Mouse (Mus musculus) gastrocnemius, adult 2 months (tissue): ENCODE measurements around the gene Adcy7. TPM values are rescaled to one million over a fixed set of nuclear protein-coding genes. Genes with fewer than 3 reads are reported as not detected.
A peak's percentile ranks its signal among the peaks of the same experiment; 100 is the strongest.

ENCODE experiments used
- DNase-seq: peaks from one replicate; pipeline ENCODE4 v3.0.0; 2022
- H3K27ac ChIP-seq: fragments of 200-600 bp; 2 replicates; pipeline ENCODE4 v1.8.1; 2022; ENCODE audit warnings: mild to moderate bottlenecking
- H3K4me3 ChIP-seq: fragments of 200-600 bp; 2 replicates; pipeline ENCODE4 v1.8.1; 2022; ENCODE audit warnings: mild to moderate bottlenecking, moderate library complexity
- CTCF ChIP-seq: fragments of 200-600 bp; IDR thresholded peaks from 2 replicates; pipeline ENCODE4 v1.8.1; 2022; ENCODE audit warnings: antibody characterized with exemption, mild to moderate bottlenecking, moderate library complexity
- intact Hi-C: fragments of 180-260 bp; cut with DNase I; formaldehyde crosslinking; loops from one replicate; pipeline ENCODE4 v1.15.1; 2025
- long read RNA-seq, 2 experiments: library from polyadenylated mRNA; stranded (forward); transcript quantifications; one replicate each; pipeline ENCODE4 v2.0.0; 2021
- total RNA-seq, 2 experiments: library from RNA; stranded (reverse); gene quantifications; 2 replicates each; pipeline ENCODE4 v1.2.3; 2021

Adcy7 gene
- total RNA-seq = 1 to 10 TPM; 3.4 to 6.6 TPM
- long read RNA-seq, experiment 1, full-length matches to known transcripts = 7 of 12 reads
- long read RNA-seq, experiment 1, partial matches to known transcripts = 2 of 12 reads
- long read RNA-seq, experiment 1, other reads (novel, unspliced or antisense) = 3 of 12 reads
- long read RNA-seq, experiment 2 = 0 reads

DNA sequence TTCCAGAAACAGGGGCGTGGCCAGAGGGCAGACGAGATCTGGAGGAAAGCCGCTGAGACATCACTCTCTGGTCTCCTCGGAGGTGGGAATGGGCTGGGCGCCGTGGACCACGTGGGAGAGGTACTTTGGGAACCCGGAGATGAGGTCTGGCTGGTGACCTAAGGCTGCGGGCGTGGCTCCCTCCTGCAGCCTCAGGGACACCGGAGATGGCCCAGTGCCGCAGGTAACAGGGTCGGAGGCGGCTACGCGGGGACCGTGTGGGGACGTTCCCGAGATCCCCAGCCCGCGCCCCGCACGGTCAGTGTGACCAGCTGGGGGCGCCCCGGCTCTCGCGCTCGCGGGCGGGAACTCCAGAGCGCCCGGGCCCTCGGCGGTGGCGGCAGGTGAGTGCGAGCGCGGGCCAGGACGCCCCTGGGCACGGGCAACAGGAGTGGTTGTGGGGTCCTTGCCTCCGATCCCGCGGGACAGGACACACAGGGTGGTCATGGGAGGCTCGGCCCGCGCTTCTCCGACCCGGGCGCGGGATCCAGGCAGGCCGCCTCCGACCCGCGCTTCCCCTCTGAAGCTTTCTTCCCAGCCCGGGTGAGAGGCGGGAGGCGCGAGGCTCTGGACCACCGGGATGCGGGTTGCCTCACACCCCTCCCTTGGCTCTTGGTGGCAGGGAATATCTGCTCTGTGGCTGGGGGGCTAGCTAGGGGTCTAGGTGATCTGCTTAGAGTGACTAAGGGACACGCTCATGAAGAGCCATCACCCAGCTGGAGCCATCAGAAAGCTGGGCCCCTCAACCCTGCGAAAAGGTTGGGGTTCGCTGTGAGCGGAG, at the start of gene Adcy7:
Gene Adcy7 (plus strand): TSS at position 173 of the 820 bp plus-strand sequence.
- peak; percentile 83 for DNase-seq
- Histone ChIP-seq H3K27ac (peak within 1 kb of the TSS; percentile 81), H3K4me3 (peak within 1 kb of the TSS; percentile 79)
- intact Hi-C loops = loop anchor here (5.0 kb wide), 1 partner anchor 40 kb away; no protein-coding TSS in a partner anchor
- TF ChIP-seq CTCF = peak; percentile 83

DNA sequence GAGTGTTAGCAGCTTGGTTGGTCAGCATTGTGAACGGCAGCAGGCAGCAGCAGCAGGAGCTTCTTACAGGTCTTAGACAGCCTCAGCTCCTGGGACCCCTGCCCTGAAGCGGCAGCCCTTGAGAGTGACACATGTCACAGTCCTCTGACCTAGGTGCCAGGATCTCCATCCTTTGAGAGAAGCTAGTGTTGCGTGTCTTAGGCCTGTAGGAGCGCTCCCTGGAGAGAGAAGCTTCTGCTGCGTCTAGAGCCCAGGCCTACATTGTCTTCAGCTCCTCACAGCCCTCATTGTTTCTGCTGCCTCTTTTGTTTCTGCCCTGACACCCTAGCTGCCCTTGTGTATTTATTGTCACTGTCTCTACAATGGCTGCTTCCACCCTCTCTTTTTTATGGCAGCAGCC, 46.8 kb upstream of the Adcy7 start:
- H3K4me3 ChIP-seq = no peak overlapping the region
- H3K27ac ChIP-seq = no peak overlapping the region
- DNase-seq = no peak
- no peak for TF ChIP-seq CTCF
- intact Hi-C loops = no loop called here

DNA sequence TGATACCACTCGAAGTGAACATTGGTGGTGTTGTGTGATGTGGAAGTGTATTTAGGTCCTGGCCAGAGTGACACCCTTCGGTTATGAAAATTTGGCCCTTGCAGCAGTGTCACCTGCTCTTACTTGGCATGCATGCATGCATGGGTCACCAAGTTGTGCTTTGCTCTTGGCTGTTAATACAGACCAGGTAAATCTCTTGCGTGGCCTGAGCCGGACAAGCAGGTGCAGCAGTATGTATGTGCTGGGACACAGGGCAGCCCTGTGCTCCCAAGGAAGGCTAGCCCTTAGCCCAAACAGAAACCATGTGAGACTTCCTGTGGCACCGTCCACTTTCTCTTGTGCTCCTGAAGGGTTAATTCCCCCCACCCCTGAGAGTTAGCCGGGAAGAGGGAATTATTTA, 44.4 kb upstream of the Adcy7 start:
- TF ChIP-seq CTCF = no peak
- intact Hi-C loops = no loop called here
- H3K4me3 ChIP-seq = peak overlapping the region; percentile 15; the same call in 1 of the 2 replicates
- no peak for DNase-seq
- peak overlapping the region; percentile 41; the same call in 1 of the 2 replicates for H3K27ac ChIP-seq

DNA sequence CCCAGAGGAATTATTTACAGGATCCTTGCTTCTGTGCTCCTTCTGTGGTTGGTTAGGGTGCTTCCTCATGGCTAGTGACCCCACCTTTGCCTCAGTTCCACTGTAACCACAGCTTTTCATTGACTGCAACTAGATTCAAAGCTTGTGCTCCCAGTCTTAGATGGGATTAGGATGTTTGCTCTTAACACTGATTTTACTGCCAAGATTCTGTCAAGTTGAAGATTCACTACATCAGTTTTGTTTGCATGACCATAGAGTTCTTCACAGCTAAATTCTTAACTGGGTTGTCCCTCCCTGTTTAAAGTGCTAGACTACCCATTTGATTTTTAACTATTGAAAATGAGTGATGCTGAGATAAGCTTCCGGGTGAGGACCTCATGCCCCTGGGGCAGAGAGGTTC, 43.9 kb upstream of the Adcy7 start:
- TF ChIP-seq CTCF = no peak
- peak overlapping the region; percentile 15; the same call in 1 of the 2 replicates for H3K4me3 ChIP-seq
- intact Hi-C loops = no loop called here
- DNase-seq = no peak
- peak overlapping the region; percentile 41; the same call in 1 of the 2 replicates for H3K27ac ChIP-seq

DNA sequence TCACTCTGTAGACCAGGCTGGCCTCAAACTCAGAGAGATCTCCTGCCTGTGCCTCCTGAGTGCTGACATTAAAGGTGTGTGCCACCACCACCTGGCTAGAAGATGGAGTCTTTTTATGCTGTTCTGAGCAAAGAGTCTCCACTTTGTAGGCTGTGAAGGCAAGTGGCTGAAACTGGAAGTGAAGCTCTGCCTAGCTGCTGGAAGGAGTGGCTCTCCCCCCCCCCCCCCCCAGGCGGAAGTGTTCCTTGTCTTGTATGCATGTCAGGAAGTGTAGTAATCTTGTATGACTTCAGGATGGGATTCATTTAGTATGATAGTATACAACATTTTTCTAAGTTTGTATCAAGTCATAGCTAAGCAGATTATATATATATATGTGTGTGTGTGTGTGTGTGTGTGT, 43.4 kb upstream of the Adcy7 start:
- TF ChIP-seq CTCF = no peak
- DNase-seq = no peak
- peak overlapping the region; percentile 41; the same call in 1 of the 2 replicates for H3K27ac ChIP-seq
- H3K4me3 ChIP-seq = no peak overlapping the region
- intact Hi-C loops = no loop called here

DNA sequence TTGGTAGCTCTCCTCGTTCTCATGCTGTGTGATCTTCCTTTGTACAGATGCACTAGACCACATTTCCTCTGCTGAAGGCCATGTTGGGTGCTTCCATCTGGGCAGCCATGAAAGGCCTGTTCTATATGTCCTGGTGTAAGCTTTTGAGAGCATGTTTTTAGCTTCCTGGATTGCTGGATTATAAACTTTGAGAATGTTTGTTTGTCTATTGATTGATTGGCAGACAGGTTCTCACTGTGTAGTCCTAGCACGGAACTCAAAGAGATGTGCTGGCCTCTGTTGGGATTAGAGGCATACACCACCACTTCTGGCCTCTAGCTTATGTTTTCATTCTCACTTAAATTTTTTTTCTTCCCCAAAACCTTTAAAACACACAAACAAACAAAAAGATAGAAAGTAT, 35.5 kb upstream of the Adcy7 start:
- DNase-seq = no peak
- Histone ChIP-seq H3K4me3 (no peak overlapping the region; the same call in 1 of the 2 replicates), H3K27ac (peak overlapping the region; percentile 83)
- intact Hi-C loops = no loop called here
- no peak for TF ChIP-seq CTCF

DNA sequence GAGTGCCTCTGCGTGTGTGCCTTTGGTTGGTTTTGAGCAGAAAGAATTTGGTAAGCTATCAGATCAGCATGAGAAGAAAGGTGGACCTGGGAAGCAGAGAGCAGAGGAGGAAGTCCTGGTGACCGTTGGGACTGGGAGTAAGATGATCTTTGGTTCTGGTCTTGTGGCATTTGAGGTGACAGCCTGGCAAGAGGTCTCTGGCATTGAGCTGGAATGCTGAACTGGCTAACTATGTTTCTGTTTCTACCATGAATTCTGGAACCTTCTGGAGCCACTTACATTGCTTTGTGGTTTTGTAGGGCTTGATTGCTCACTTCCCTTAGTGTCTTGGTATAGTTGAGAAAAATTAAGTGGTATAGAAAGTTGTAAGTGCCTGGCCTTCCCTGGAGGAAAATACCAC, 34.6 kb upstream of the Adcy7 start:
- intact Hi-C loops = no loop called here
- no peak for TF ChIP-seq CTCF
- Histone ChIP-seq H3K27ac (peak overlapping the region; percentile 83), H3K4me3 (peak overlapping the region; percentile 23; the same call in 1 of the 2 replicates)
- peak; percentile 43 for DNase-seq

DNA sequence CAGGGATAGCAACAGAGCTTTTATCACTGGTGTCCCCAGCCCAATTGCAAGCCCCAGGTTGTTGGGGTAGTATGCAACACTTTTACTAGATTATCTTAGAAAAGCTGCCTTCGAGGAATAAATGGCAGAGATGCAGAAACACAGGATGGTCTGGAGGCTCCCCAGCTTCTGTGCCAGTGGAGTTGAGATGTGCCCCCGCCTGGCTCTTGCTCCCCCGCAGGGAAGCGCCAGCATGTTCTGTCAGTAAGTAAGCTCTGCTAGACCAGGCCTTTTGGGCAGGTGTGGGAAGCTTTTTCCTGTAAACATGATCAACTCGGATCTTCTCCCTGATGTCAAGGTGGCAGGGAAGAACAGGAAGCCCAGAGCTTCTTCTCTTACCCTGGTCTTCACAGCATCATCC, 32.9 kb upstream of the Adcy7 start:
- TF ChIP-seq CTCF = no peak

DNA sequence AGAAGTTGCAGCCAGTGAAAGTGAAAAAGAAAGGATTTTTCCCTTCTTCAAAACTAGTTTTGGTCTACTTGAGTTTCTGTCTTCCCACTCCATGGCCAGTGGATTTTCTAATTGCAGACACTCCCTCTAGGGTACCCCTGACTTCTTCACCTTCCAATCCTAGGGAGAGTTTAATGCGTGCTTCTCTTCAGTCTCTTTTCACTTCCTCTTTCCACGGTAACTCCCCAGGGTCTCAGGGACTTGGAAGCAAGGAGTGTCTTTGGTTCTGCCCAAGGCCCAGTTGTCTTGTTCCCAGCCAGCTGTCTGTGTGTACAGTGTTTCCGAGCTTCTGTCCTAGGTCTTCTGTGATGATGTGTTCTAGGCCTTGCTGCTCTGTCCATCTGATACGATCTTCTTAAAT, 30.3 kb upstream of the Adcy7 start:
- no peak overlapping the region for H3K4me3 ChIP-seq
- DNase-seq = no peak
- intact Hi-C loops = loop anchor here (5.0 kb wide), 3 partner anchors 40 to 125 kb away; partner anchors contain the start of gene Cnep1r1
- TF ChIP-seq CTCF = no peak
- H3K27ac ChIP-seq = no peak overlapping the region

More for the DNA sequence above, 32.9 kb upstream of the Adcy7 start:
- DNase-seq = no peak
- no peak overlapping the region for H3K27ac ChIP-seq
- H3K4me3 ChIP-seq = no peak overlapping the region
- intact Hi-C loops = no loop called here

DNA sequence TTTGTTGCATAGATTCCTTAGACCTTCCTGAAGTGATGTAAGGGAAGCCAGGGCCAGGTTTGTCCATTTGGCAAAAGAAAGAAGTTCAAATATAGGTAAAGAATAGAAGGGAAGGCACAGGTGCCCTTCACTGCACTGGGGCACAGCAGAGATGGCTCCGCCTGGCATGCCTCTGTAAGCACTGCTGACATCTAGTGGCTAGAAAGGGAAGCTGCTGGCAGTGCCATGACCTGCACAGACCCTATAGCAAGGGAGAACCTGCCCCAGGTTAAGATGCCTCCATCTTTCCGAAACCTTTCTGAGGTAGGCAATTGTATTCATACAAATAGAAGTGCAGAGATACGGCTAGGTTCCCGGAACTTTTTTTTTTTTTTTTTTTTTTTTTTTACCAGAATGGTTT, 27.9 kb upstream of the Adcy7 start:
- peak; percentile 92 for TF ChIP-seq CTCF
- Histone ChIP-seq H3K27ac (no peak overlapping the region), H3K4me3 (no peak overlapping the region)
- DNase-seq = peak; percentile 68
- intact Hi-C loops = loop anchor here (5.0 kb wide), 3 partner anchors 42 to 127 kb away; partner anchors contain the start of gene Cnep1r1

DNA sequence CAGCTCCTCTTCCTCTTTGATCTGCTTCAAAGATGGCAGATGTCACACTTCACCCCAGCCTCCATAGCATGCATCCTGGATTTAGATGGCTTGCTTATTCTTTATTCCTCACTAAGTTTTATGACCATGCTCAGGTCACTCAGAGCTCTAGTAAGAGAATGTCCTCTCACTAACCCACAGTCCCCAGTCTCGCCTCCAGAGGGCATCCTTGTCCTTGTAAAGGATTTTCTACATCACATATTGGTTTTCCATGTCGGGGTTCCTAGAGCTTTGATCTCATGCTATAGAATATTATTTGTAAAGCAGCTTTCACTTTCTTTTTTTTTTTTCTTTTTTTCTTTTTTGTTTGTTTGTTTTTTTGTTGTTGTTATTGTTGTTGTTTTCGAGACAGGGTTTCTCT, 19.4 kb upstream of the Adcy7 start:
- intact Hi-C loops = no loop called here
- Histone ChIP-seq H3K4me3 (no peak overlapping the region), H3K27ac (no peak overlapping the region)
- TF ChIP-seq CTCF = peak; percentile 51
- DNase-seq = no peak

DNA sequence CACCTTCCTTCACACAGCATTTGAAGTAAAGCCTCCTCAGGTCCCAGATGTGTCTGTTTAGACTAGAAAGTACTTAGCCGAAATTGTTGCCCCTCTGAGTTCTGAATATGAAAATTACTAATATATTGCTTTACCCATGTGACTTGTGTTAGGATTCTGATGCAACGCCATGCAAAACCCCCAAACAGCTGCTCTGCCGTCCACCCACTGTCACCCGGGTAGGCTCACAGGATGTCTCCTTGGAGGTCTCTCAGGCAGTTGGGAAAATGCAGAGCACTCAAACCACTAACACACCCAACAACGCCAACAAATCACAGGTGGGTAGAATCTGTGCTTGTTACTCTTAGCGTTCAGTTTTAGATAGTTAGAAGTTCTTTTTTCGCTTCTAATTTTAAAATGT, 17.2 kb upstream of the Adcy7 start:
- intact Hi-C loops = no loop called here
- no peak overlapping the region for H3K27ac ChIP-seq
- no peak for DNase-seq
- no peak overlapping the region for H3K4me3 ChIP-seq
- TF ChIP-seq CTCF = no peak

DNA sequence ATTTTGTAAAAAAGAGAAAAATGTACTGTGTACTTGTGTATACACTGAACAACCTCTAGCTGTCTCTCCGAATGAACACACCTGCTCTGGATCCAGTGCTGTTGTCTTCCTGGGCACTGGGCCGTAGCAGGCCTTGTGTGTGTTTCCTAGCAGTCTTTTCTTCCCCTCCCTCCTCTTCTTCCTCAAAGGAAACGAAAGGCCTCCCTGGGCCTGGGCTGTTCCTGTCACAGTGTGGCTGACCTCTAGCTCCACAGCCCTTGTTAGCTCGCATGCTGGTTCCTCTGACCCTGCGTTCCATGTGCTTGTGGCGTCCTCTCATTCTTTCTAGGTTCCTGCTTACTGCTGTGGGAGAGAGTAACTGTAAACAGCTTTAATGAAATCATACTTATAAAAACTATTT, 14.2 kb upstream of the Adcy7 start:
- no peak for TF ChIP-seq CTCF
- intact Hi-C loops = no loop called here
- Histone ChIP-seq H3K27ac (no peak overlapping the region), H3K4me3 (no peak overlapping the region)
- DNase-seq = no peak
